Mouse (Mus musculus) ES-Bruce4 (cell line): ENCODE measurements around the gene Ddit4. TPM values are rescaled to one million over a fixed set of nuclear protein-coding genes. Genes with fewer than 3 reads are reported as not detected.

Source experiments
- H3K27ac ChIP-seq: 2 replicates; pipeline ENCODE4 v1.5.1; 2012; ENCODE audit warnings: low read length, inconsistent platforms; ENCODE audit not compliant: insufficient read depth
- H3K27me3 ChIP-seq: 2 replicates; pipeline ENCODE4 v1.6.1; 2012; ENCODE audit warnings: mild to moderate bottlenecking, low read length, inconsistent platforms; ENCODE audit not compliant: control insufficient read depth, poor library complexity, insufficient read depth, severe bottlenecking
- H3K36me3 ChIP-seq: 2 replicates; pipeline ENCODE4 v1.6.1; 2012; ENCODE audit warnings: inconsistent platforms, mild to moderate bottlenecking, low read length, moderate library complexity; ENCODE audit not compliant: control insufficient read depth, poor library complexity, insufficient read depth, severe bottlenecking
- H3K4me1 ChIP-seq: one replicate; pipeline ENCODE4 v1.8.1; 2011; ENCODE audit warnings: low read length; ENCODE audit not compliant: control insufficient read depth, insufficient read depth
- H3K4me3 ChIP-seq: 2 replicates; pipeline ENCODE4 v1.5.1; 2011; ENCODE audit warnings: low read depth, mild to moderate bottlenecking, low read length
- H3K9ac ChIP-seq: 2 replicates; pipeline ENCODE4 v1.6.1; 2012; ENCODE audit warnings: low read depth, mild to moderate bottlenecking, inconsistent platforms; ENCODE audit not compliant: poor library complexity, severe bottlenecking
- H3K9me3 ChIP-seq: replicated peaks from 2 replicates; pipeline ENCODE4 v1.6.1; 2012; ENCODE audit warnings: mild to moderate bottlenecking, low read length, inconsistent platforms; ENCODE audit not compliant: control insufficient read depth, poor library complexity, insufficient read depth, severe bottlenecking
- CTCF ChIP-seq: IDR thresholded peaks from one replicate; pipeline ENCODE4 v1.8.1; 2011; ENCODE audit warnings: low read depth, low read length
- EP300 ChIP-seq: IDR thresholded peaks from 2 replicates; pipeline ENCODE4 v1.6.1; 2011; ENCODE audit warnings: low read depth, low read length; ENCODE audit not compliant: insufficient read depth
- POLR2A ChIP-seq: IDR thresholded peaks from one replicate; pipeline ENCODE4 v1.8.1; 2011; ENCODE audit warnings: low read length; ENCODE audit not compliant: insufficient read depth
- polyA plus RNA-seq: library from polyadenylated mRNA; stranded (reverse); fragments of >200 nt; gene quantifications from 2 replicates; pipeline ENCODE4 v1.2.4, GENCODE M21; 2011; ENCODE audit warnings: low read depth; ENCODE audit not compliant: missing spikeins, insufficient read depth, insufficient read length

Ddit4 gene
- polyA plus RNA-seq, 1 experiment = 172 TPM

DNA sequence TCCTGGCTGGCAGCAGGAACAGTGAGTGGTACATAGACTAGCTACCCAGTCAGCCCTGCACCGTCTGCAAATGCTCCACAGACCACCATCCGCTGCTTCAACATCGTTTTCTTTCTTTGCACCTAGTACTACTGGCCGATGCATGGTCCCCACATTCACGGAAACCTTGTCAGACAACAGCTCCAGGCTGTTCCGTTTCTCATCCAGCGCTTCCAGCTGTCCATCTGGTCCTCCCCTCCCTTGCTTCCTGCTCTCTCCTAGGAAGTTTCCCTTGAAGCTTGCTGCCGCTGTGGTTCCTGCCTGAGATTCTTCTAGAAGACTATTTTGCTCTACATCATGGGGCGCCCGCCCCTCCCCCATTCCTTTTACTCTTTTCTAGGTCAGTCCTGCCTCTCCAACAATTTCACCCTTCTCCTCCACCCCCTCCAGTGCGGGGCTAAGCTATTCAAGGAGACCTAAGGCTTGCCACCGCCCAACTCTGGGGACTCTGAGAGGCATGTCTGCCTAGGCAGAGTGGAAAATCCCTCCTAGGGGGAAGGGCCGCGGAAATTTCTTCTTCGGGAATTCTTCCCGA lies 8.7 kb downstream of the Ddit4 start:
- Histone ChIP-seq H3K9me3 (no peaks in the 10 kb centered on the region), H3K36me3 (no peaks in the 10 kb centered on the region), H3K27me3 (no peaks in the 10 kb centered on the region), H3K4me1 (peaks cover 6% of the 10 kb centered on the region), H3K27ac (0 out of 2 replicates have a peak overlapping the region, but pooled peaks have one; percentile 8), H3K4me3 (peak overlapping the region; percentile 21), H3K9ac (peak overlapping the region; percentile 10)
- TF ChIP-seq EP300 = no peak
- no peak for TF ChIP-seq POLR2A
- no peak for TF ChIP-seq CTCF

GRCm38 (mm10) chr10:59942281-59942846 lies 9.3 kb downstream of the Ddit4 start:
- Histone ChIP-seq H3K9me3 (no peaks in the 10 kb centered on the region), H3K36me3 (no peaks in the 10 kb centered on the region), H3K27me3 (no peaks in the 10 kb centered on the region), H3K27ac (0 out of 2 replicates have a peak overlapping the region, but pooled peaks have one; percentile 8), H3K4me1 (peaks cover 5% of the 10 kb centered on the region), H3K9ac (0 out of 2 replicates have a peak overlapping the region, but pooled peaks have one; percentile 10), H3K4me3 (peak overlapping the region; percentile 21)
- TF ChIP-seq POLR2A (no peak), CTCF (no peak), EP300 (no peak)

- H3K9ac ChIP-seq = no peak overlapping the region
- no peak overlapping the region for H3K27ac ChIP-seq
- no peaks in the 10 kb centered on the region for H3K9me3 ChIP-seq
- H3K4me3 ChIP-seq = no peak overlapping the region
- H3K36me3 ChIP-seq = no peaks in the 10 kb centered on the region
- H3K4me1 ChIP-seq = peaks cover 12% of the 10 kb centered on the region
- H3K27me3 ChIP-seq = no peaks in the 10 kb centered on the region
- no peak for TF ChIP-seq CTCF
- no peak for TF ChIP-seq POLR2A
- no peak for TF ChIP-seq EP300
Measured at GRCm38 (mm10) chr10:59939081-59939480, 12.6 kb downstream of the Ddit4 start.

DNA sequence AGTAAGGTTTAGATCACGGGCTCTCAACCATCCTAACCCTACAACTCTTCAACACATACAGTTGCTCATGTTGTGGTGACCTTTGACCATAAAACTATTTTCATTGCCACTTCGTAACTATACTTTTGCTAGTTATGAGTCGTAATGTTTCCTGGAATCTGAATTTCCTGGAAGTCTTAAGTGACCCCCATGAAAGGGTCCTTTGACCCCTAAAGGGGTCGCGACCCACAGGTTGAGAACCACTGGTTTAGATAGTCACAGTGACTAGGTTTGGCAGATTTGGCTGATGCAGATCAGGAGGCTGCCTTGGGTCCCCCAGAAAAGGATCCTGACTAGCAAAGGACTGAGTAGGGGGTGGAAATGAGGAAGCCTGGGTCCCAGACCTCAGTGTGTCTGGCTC lies 13.0 kb downstream of the Ddit4 start:
- Histone ChIP-seq H3K36me3 (no peaks in the 10 kb centered on the region), H3K9me3 (no peaks in the 10 kb centered on the region), H3K27me3 (no peaks in the 10 kb centered on the region), H3K27ac (no peak overlapping the region), H3K9ac (no peak overlapping the region), H3K4me3 (no peak overlapping the region), H3K4me1 (peaks cover 12% of the 10 kb centered on the region)
- TF ChIP-seq POLR2A = no peak
- TF ChIP-seq EP300 = no peak
- TF ChIP-seq CTCF = no peak

DNA sequence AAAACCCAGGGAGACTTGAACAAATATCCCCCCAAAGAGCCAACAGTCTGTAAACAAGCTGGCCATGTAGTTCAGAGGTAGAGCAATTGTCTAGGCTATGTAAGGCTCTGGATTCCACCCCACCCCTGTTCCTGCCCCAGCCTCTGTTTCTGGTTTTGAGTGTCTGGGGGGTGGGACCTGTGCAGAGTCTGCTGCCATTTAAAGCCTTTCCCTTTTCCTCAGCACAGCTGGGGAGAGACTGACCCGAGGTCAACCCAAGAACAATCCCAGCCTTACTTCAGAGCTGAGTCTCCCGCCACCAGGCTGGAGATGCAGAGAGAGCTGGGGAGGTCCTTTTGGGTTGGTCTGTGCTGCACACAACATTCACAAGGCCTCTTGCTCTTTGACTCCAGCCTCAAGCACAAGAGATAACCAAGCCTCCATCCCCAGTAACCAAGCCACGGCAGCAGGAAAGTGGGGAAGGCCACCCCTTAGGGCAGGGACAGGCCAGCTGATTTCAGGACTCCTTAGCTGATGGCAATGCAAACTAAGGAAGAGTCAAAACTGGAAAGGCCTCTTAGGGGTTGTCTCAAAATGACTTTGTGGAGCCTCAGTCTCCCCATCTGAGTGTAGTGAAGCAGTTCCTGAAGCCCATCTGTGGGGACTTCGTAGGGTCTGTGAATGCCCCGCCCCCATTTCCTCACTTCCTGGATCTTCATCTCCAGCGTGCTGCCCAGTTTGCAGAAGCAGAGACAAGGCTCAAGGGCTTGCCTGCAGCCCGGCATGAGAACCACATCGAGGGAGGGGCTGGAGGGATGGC lies 15.4 kb downstream of the Ddit4 start:
- TF ChIP-seq POLR2A (no peak), EP300 (no peak), CTCF (no peak)
- peak overlapping the region; percentile 73 for H3K27ac ChIP-seq
- H3K36me3 ChIP-seq = no peaks in the 10 kb centered on the region
- H3K4me1 ChIP-seq = peaks cover 13% of the 10 kb centered on the region
- 0 out of 2 replicates have a peak overlapping the region, but pooled peaks have one; percentile 22 for H3K9ac ChIP-seq
- H3K4me3 ChIP-seq = no peak overlapping the region
- H3K9me3 ChIP-seq = no peaks in the 10 kb centered on the region
- H3K27me3 ChIP-seq = no peaks in the 10 kb centered on the region

DNA sequence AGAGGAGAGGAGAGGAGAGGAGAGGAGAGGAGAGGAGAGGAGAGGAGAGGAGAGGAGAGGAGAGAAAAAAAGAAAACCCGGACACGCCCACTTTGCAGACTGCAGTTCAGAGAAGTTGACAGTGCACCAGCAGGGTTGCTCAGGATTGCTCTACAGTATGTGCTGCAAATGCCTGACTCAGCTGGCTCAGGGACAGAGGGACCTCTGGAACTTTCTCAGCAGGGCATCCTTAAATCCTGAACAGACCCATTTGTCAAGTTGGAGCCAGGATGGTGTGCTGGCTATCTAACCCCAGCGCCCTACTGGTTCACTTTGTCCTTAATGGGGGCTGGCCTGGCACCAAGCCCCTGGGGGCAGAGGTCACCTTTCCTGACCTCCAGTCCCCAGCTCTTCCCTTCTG lies 17.6 kb downstream of the Ddit4 start:
- Histone ChIP-seq H3K9ac (no peak overlapping the region), H3K4me3 (no peak overlapping the region), H3K36me3 (no peaks in the 10 kb centered on the region), H3K4me1 (peaks cover 12% of the 10 kb centered on the region), H3K27me3 (no peaks in the 10 kb centered on the region), H3K27ac (no peak overlapping the region), H3K9me3 (no peaks in the 10 kb centered on the region)
- TF ChIP-seq EP300 (no peak), POLR2A (no peak), CTCF (no peak)
